Mouse (Mus musculus): ENCODE measurements around the gene Meis2.

GRCm38 (mm10) chr2:115858246-115858645 is 207.4 kb downstream of the Meis2 start:
- TF ChIP-seq CTCF (IDR thresholded peaks at IDR 0.05; ENCODE audit: borderline replicate concordance, extremely low read depth, insufficient read depth, insufficient read length) (no peak), POLR2A (IDR thresholded peaks at IDR 0.05; ENCODE audit: borderline replicate concordance, extremely low read depth, insufficient read depth, insufficient read length, poor library complexity, severe bottlenecking) (no peak)
